Mouse (Mus musculus): Measurements from ENCODE around the gene Llgl2.
A peak's percentile ranks its signal among the peaks of the same experiment; 100 is the strongest.

The Llgl2 gene

GRCm38 (mm10) chr11:115808696-115809310, 15.0 kb upstream of the Llgl2 start:
- DNase-seq (ENCODE audit: low read depth, low spot score), result no peak

DNA sequence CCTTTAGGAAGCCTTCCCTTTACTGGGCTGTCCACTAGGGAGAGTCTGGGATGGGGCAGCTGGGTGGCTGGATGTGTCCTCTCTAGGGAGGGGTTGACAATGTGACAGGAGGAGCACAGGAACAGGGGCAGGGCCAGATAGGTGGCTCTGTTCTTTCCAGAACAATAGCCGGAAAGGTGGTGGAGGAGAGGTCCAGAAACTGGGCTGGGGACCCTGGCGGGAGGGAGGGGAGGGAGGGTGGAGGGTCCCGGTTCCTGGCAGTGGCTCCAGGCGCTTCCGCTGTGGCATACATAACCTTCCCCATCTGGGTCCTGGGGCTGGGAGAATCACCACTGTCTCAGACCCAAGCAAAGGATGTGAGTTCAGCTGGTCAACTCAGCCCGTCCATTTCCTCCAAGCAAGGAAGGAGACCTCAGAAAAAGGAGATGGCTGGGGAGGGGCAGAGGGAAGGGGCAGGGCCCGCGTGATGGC, 14.5 kb upstream of the Llgl2 start:
- DNase-seq (ENCODE audit: low read depth, low spot score), result peak; percentile 13

- DNase-seq (ENCODE audit: low read depth, low spot score), result no peak
Observed at GRCm38 (mm10) chr11:115810377-115810776, 13.5 kb upstream of the Llgl2 start.

- peak; percentile 71 for DNase-seq (ENCODE audit: low read depth, low spot score)
Observed at GRCm38 (mm10) chr11:115811381-115812093, 12.3 kb upstream of the Llgl2 start.

DNA sequence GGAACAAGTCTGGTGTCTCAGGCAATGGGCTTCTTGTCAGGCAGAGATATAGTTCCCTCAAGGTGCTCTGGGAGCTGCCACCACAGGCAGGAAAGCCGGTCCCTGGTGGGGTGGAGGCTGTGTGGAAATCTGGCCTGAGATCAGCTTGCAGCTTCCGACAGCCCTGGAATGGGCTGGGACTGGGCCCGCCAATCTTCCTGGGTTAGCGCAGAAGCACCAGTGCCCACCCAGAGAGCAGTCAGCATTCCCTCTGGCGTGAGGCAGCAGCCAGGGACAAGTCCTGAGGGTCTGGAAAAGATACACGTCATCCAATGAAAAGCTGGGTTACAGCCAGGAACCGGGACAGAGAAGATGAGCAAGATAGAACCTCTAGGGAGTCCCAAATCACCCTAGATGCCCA, 11.8 kb upstream of the Llgl2 start:
- DNase-seq (ENCODE audit: low read depth, low spot score), result no peak

DNA sequence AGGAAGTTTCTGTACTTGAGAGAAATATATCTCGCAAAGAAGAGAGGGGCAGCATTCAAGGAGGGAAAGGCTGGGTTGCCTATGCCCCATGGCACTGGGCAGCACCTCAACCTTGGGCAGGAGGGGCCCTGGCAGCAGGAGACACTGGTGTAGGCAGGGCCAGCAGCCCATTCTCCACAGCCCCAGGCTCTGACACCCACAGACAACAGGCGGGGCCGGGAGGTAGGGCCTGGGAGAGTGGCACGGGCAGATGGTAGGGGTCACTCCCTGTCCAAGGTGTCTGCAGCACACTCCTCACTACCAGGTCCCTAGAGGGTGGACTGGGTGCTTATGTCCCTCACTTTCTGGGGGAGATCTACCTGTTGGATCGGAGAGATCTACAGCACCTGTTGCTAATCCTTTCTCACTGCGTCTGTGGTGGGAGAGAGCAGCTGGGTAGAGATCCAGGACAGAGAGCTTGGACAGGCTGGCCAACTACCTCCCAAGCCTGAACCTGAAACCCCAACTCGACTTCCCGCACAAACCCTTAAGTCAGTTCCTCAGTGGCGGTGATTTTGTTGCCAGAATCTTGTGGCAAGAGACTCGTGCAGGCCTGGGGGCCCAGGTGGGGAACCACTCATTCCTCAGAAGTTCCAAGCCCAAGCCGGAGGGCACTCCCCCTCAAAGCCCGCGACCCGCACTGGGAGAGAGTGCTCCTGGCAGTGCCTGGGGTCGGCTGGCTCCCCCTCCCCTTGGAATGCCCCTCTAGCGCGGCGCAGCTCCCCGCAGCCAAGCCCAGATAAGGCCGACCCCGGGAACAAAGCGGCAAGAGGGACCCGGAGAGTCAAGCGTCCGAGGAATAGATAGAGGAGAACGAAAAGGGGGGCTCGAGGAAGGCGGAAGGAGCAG, 11.1 kb upstream of the Llgl2 start:
- no peak for DNase-seq (ENCODE audit: low read depth, low spot score)

GRCm38 (mm10) chr11:115813507-115814296, 10.1 kb upstream of the Llgl2 start, which contains the start of gene Caskin2:
TSS of gene Caskin2 (minus strand) at chr11:115813639.
- DNase-seq (ENCODE audit: low read depth, low spot score), result peak; percentile 96

DNA sequence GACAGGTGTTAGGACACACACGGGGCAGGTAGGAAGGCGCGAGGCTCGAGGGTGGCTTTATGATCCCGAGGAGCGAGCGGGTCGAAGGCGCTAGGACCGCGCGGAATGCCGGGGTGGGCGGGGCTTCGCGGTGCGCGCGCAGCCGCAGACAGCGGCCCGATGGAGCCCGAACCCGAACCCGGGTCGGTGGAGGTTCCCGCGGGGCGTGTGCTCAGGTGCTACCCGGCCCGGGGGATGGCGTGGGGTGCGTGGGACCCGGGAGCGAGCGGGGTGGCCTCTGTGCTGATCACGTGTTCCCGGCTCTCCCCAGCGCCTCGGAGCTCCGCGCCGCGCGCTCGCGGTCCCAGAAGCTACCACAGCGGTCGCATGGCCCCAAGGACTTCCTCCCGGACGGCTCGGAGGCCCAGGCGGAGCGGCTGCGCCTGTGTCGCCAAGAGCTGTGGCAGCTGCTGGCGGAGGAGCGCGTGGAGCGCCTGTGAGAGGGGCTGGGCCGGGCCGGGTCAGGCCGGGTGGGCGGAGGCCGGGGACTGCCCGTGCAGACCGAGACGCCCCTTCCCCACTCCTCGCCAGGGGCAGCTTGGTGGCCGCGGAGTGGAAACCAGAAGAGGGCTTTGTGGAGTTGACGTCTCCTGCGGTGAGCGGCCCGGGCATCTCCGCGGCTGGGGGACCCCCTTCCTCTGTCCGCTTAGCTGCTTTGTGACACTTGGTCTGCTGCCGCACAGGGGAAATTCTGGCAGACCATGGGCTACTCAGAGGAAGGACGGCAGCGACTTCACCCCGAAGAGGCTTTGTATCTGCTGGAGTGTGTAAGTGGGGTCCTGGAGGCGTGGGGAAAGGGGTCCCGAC, 9.0 kb upstream of the Llgl2 start, which contains the start of gene Tsen54:
TSS of gene Tsen54 (plus strand) at position 120 of the 846 bp plus-strand sequence.
- DNase-seq (ENCODE audit: low read depth, low spot score), result peak; percentile 88

GRCm38 (mm10) chr11:115817331-115817730, 6.5 kb upstream of the Llgl2 start:
- DNase-seq (ENCODE audit: low read depth, low spot score), result no peak

- DNase-seq (ENCODE audit: low read depth, low spot score), result no peak
Observed at GRCm38 (mm10) chr11:115819915-115820623, 3.8 kb upstream of the Llgl2 start.

- peak; percentile 58 for DNase-seq (ENCODE audit: low read depth, low spot score)
Observed at GRCm38 (mm10) chr11:115821001-115821400, 2.8 kb upstream of the Llgl2 start.

DNA sequence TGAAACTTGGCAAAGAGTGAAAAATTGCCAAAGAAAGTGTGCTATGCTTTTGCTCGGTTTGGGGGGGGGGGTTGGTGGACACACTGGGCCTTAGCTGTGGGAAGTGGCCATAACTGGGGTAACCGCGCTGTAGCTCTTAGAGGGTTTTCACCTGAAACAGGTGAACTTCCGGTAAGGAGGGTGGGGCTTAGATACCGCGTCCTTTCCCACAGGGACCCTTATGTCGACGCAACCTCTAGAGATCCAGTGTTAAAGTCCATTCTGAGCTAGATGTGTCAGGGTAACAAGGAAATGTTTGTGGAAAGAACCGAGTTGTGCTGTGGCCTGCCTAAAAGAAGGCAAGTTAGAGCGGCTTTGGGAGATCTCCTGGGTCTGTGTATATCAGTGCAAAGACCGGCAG, 964 bp downstream of the Llgl2 start:
- no peak for DNase-seq (ENCODE audit: low read depth, low spot score)

DNA sequence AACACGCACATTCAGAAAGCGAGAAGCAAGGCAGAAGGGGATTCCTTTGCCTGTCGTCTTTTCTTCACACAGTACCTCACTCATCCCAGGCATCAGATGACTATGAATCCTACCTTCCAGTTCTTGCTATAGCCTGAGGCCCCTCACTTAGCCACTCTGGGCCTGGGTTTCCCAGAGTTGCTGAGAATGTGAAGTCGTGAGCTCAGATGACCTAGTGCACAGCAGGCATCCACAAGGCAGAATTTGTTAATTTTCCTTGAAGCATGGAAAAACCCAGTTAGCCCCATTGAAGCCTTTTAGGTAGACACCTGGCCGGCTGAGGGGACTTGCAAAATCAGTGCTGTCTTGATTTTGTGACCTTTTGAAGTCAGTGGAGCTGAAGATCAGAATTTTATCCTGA, 2.6 kb downstream of the Llgl2 start:
- DNase-seq (ENCODE audit: low read depth, low spot score), result no peak

DNA sequence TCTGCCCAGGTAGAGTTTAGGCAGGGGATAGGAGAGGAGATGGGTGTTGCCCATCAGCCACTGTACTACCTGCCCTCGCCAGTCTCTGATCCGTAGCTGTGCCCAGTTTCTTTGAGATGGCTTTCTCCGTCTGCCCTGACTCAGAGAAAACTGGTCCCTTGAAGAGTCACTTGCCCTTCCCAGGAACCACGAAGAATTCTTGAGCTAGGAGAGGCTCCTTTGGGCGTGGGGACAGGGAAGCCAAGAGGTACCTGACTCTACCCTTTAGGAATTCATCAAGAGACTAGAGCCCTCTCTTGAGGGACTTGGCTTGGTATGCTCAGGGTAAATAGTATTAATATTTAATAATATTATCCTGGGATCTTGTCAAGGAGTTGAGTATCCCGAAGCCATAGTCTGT, 3.8 kb downstream of the Llgl2 start:
- DNase-seq (ENCODE audit: low read depth, low spot score), result no peak

DNA sequence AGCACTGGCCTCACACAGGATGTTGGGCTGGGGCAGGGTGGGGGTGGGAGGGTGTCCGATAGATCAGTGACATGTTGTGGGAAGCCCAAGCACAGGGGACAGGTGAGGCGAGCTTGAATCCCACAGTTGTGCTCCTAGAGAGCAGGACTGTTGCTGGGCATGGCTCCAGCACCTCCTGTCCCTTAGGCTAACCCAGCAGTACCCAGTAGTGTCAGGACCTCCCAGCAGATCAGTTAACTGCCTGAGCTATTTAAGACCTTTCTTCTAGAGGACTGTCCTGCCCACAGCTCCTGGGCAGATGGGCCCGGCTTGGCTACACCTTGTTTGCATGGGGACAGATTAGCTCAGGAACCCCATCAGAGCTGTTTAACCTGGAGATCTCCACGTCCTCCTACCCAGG, 5.2 kb downstream of the Llgl2 start:
- DNase-seq (ENCODE audit: low read depth, low spot score), result no peak

DNA sequence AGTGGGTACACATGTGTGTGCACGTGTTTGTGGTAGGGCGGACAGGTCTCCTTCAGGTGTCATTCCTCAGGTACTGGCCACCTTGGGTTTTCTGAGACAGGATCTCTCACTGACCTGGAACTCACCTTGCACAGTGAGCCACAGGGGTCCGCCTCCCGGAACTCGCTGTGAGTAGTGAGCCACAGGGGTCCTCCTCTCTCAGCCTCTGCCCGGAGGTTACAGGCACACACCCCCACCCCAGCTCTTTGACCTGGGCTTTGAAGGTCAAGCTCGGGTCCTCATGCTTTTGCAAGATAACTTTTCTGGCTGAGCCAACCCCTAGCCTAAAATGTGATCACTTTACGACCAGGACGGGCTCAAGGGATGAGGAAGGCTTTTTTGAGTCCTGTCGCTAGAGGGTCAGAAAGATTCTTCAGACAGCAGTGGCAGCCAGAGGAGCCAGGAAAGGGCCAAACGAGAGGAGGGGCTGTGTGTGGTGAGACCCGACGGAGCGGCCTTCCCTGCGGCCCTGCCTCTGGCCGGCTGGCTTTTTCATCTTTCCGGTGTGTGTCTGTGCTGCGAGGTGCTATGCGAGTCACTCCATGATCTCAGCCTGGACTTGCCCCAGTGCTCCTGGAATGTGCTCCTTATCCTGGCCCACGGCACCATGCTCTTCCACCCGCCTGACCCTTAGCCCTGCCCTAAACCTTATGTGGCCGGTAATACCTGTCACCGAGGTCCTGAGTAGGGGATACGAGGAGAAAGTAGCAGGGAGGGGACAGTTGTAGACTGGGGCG, 6.9 kb downstream of the Llgl2 start:
- no peak for DNase-seq (ENCODE audit: low read depth, low spot score)

DNA sequence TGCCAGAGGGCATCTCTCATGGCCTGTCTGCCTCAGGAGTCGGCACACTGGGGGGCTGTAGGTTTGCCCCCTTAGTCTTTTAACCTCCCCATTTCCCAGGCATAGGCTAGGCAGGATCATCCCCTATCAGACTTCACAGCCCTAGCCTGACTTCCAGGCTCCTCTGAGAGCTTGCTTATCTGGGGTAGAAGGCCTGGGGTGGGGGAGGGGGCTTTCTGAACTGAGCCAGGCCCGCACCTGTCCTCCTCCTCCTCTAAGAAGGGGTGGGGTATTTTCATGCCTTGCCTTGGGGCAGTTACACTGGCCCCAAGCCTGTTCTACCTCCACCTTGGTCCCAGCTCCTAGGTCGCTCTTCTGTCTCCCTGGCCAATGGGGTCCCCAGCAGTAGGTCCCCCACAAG, 7.7 kb downstream of the Llgl2 start:
- no peak for DNase-seq (ENCODE audit: low read depth, low spot score)

DNA sequence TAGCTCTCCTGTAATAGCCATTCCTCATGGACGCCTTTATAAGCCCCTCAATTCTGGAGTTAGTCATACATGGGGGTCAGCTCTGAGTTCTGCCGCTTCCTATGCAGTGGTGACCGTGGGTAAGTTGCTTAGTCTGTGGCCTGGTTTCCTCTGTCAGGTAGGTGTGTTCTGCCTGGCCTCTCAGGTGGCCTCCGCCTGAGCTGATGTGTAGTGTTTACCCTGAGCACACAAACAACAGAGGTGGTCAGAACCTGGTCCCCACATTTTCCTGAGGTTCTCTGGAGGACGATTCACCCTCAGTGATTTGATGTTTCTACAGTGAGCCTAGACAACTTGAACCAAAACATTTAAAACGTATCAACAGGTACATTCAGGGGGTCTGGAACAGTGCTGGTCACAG, 8.2 kb downstream of the Llgl2 start:
- DNase-seq (ENCODE audit: low read depth, low spot score), result no peak

DNA sequence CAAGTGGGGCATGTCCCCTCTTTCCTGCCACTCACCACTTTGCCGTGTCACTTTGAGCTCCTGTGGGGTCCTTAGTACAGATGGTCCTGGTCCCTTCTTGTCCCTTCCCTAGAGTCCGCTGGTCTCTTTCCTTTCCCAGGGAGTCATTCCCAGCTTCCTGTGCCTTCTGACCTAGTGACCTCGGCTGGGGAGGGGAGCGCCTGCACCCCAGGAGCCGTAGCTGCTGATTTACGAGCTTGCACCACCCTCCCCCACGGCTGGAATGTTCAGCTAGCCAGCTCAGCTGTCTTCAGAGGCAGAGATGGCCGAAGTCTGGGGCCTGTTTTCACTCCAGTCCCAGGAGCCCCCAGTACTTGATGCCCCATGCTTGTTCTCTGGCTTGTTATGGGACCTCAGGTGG, 8.7 kb downstream of the Llgl2 start:
- no peak for DNase-seq (ENCODE audit: low read depth, low spot score)
